Comparison of ENCODE assay signal across 23 mouse cellular contexts in the genomic region with DNA sequence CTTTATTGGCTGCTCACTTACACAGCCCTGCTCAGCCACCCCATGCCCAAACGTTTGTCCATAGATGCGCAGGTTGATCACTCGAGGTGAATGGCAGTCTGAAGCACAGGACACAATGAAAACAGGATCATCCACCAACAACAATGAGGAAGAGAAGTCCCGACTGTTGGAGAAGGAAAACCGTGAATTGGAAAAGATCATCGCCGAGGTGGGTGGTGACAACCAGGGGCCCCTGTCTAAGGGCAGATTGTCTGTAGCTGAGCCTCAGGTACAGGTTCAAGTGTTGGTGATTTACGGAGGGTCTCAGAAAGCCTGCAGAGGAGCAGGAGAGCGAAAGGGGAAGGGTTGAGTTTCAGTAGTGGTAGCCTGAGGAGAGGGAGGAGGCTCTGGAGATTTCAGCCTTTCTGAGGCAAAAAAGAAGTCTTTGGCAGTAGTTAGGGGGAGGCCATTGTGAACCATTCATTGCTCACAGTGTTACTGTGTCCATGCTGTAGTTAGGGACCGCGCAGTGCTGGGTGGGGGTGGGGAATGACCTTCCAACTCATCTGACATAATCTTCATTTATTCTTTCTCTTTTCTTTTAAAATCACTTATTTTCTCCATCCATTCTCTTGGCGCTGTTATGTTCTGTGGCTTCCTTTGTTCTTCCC. TPM values are rescaled to one million over a fixed set of nuclear protein-coding genes. Genes with fewer than 3 reads are reported as not detected.
DNase-seq lines count a peak whose midpoint lies in the region; ATAC-seq and TF ChIP-seq lines count a peak whose summit lies in the region.
"Had no signal": no experiment of that assay in that cellular context is flagged by ENCODE, and none has a peak within 500 bp of the region (broad histone marks: within the 10 kb centered on the region; RNA-seq: fewer than 3 reads in every experiment).

No protein-coding gene starts in this region.

- no peak for TF ChIP-seq CTCF in olfactory bulb, adult 2 months (IDR thresholded peaks at IDR 0.05; ENCODE audit: insufficient read depth, low read depth, low read length)

- 48% methylated on average over 12 of the region's 12 CpGs for WGBS in forebrain, embryonic 15.5 days
- 69% methylated on average over 12 of the region's 12 CpGs for WGBS in midbrain, embryonic 10.5 days
- WGBS in olfactory bulb, adult 2 months: 36% methylated on average over 12 of the region's 12 CpGs

- no peak for TF ChIP-seq POLR2A in olfactory bulb, adult 2 months (IDR thresholded peaks at IDR 0.05; ENCODE audit: insufficient read depth, low read depth, low read length)

- H3K36me3 ChIP-seq in forebrain, embryonic 15.5 days: peaks cover 73% of the 10 kb centered on the region
- H3K36me3 ChIP-seq in midbrain, embryonic 10.5 days: peaks cover 98% of the 10 kb centered on the region

- intact Hi-C loops in heart, postnatal 10 days (cut with DNase I): no loop called here

- H3K27me3 ChIP-seq in forebrain, embryonic 15.5 days: no peaks in the 10 kb centered on the region
- H3K27me3 ChIP-seq in midbrain, embryonic 10.5 days (ENCODE audit: low read depth, poor library complexity, severe bottlenecking): no peaks in the 10 kb centered on the region
- H3K27me3 ChIP-seq: kidney, embryonic 15.5 days; limb, embryonic 13.5 days; Patski had no signal

- no peak overlapping the region for H3K4me2 ChIP-seq in forebrain, embryonic 15.5 days (replicated peaks)
- H3K4me2 ChIP-seq: kidney, embryonic 15.5 days; limb, embryonic 13.5 days had no signal

- no peaks in the 10 kb centered on the region for H3K9me3 ChIP-seq in forebrain, embryonic 15.5 days
- no peaks in the 10 kb centered on the region for H3K9me3 ChIP-seq in midbrain, embryonic 10.5 days (replicated peaks)
- H3K9me3 ChIP-seq: kidney, embryonic 15.5 days; limb, embryonic 13.5 days had no signal

- H3K4me3 ChIP-seq in forebrain, embryonic 15.5 days: no peak overlapping the region
- no peak overlapping the region for H3K4me3 ChIP-seq in midbrain, embryonic 10.5 days
- H3K4me3 ChIP-seq in olfactory bulb, adult 2 months (ENCODE audit: insufficient read depth, low read depth, low read length): no peak overlapping the region
- H3K4me3 ChIP-seq: kidney, embryonic 15.5 days; limb, embryonic 13.5 days had no signal

- ATAC-seq in forebrain, embryonic 15.5 days (replicated peaks): 0 out of 2 replicates have a peak, but pooled peaks have one; percentile 33
- ATAC-seq in erythroid progenitor cell, adult 5-6 weeks (replicated peaks; ENCODE audit: low FRiP score, poor library complexity, severe bottlenecking): no peak
- ATAC-seq: Patski had no signal

- DNase-seq in layer of hippocampus, postnatal 10 days (ENCODE audit: low spot score in 2 of 2): peak; percentile 3 to 9
- no peak for DNase-seq in layer of hippocampus, adult 9-11 months
- DNase-seq in midbrain, embryonic 10.5 days (ENCODE audit: low spot score): no peak
- no peak for DNase-seq in heart, postnatal 10 days
- no peak for DNase-seq in MN1 (ENCODE audit: low spot score)
- DNase-seq: adrenal gland, adult 2 months; B cell, adult 2 months; cerebellum, postnatal 10 days; layer of hippocampus, postnatal 36 days; lung, adult 18-20 months; right cerebral cortex, adult 18-20 months; thymus, adult 18-20 months had no signal

- no peak overlapping the region for H3K9ac ChIP-seq in forebrain, embryonic 15.5 days (replicated peaks)
- H3K9ac ChIP-seq: kidney, embryonic 15.5 days; limb, embryonic 13.5 days had no signal

- 0 out of 2 replicates have a peak, but pooled peaks cover 6% of the 10 kb centered on the region for H3K4me1 ChIP-seq in forebrain, embryonic 15.5 days
- H3K4me1 ChIP-seq in midbrain, embryonic 10.5 days: peaks cover 24% of the 10 kb centered on the region
- peaks cover 43% of the 10 kb centered on the region for H3K4me1 ChIP-seq in olfactory bulb, adult 2 months (ENCODE audit: control insufficient read depth, insufficient read depth, low read length)
- H3K4me1 ChIP-seq: kidney, embryonic 15.5 days; limb, embryonic 13.5 days had no signal

- peak overlapping the region; percentile 77 for H3K27ac ChIP-seq in forebrain, embryonic 15.5 days (replicated peaks)
- H3K27ac ChIP-seq in midbrain, embryonic 10.5 days (replicated peaks): peak overlapping the region; percentile 56
- peak overlapping the region; percentile 89 for H3K27ac ChIP-seq in olfactory bulb, adult 2 months (ENCODE audit: insufficient read depth, low read depth, low read length)
- H3K27ac ChIP-seq: kidney, embryonic 15.5 days; limb, embryonic 13.5 days had no signal

RNA-seq across cellular contexts. Expression of a gene that starts 16.1 kb away (rescaled TPM):
- total RNA-seq in layer of hippocampus, postnatal 10 days (2021): not detected
- not detected in 2 replicates for polyA plus RNA-seq in forebrain, embryonic 15.5 days (2015; fragmentation: Nextera tagmentation; extraction: Ambion mirVana)
- 0.17 TPM in 1 of 2 replicates, not detected in the other for polyA plus RNA-seq in midbrain, embryonic 10.5 days (2016; fragmentation: Nextera tagmentation; extraction: Ambion mirVana)
- not detected in 2 replicates for polyA plus RNA-seq in olfactory bulb, adult 2 months (2012; ENCODE audit: insufficient read depth, insufficient read length, low replicate concordance, missing spikeins)
- not detected in 2 replicates for total RNA-seq in erythroid progenitor cell, adult 5-6 weeks (2015; ENCODE audit: low replicate concordance)
- total RNA-seq in erythroid progenitor cell, adult 5-6 weeks (2017; ENCODE audit: low replicate concordance): not detected in 2 replicates
- total RNA-seq in heart, postnatal 10 days (2021): not detected
- total RNA-seq: adrenal gland, adult 2 months; granulocyte monocyte progenitor cell, adult 5-6 weeks; hematopoietic stem cell, adult 5-6 weeks; layer of hippocampus, postnatal 36 days; megakaryocyte, adult 5-6 weeks had no signal
- polyA plus RNA-seq: adrenal gland, adult 2 months; embryonic facial prominence, embryonic 14.5 days; neural tube, embryonic 11.5 days; Patski had no signal

RNA-seq across cellular contexts. Expression of a gene that starts 25.9 kb away (rescaled TPM):
- not detected for total RNA-seq in layer of hippocampus, postnatal 10 days (2021)
- not detected in 2 replicates for polyA plus RNA-seq in forebrain, embryonic 15.5 days (2015; fragmentation: Nextera tagmentation; extraction: Ambion mirVana)
- not detected in 2 replicates for polyA plus RNA-seq in midbrain, embryonic 10.5 days (2016; fragmentation: Nextera tagmentation; extraction: Ambion mirVana)
- not detected in 2 replicates for polyA plus RNA-seq in olfactory bulb, adult 2 months (2012; ENCODE audit: insufficient read depth, insufficient read length, low replicate concordance, missing spikeins)
- total RNA-seq in erythroid progenitor cell, adult 5-6 weeks (2015; ENCODE audit: low replicate concordance): not detected in 2 replicates
- not detected in 2 replicates for total RNA-seq in erythroid progenitor cell, adult 5-6 weeks (2017; ENCODE audit: low replicate concordance)
- not detected for total RNA-seq in heart, postnatal 10 days (2021)
- total RNA-seq: adrenal gland, adult 2 months; granulocyte monocyte progenitor cell, adult 5-6 weeks; hematopoietic stem cell, adult 5-6 weeks; layer of hippocampus, postnatal 36 days; megakaryocyte, adult 5-6 weeks had no signal
- polyA plus RNA-seq: adrenal gland, adult 2 months; kidney, embryonic 15.5 days; limb, embryonic 13.5 days; neural tube, embryonic 11.5 days; Patski had no signal

RNA-seq across cellular contexts. Expression of a gene that starts 26.4 kb away (rescaled TPM):
- 100 to 1,000 TPM; 594 to 649 TPM for total RNA-seq in layer of hippocampus, postnatal 10 days (2021)
- polyA plus RNA-seq in forebrain, embryonic 15.5 days (2015; fragmentation: Nextera tagmentation; extraction: Ambion mirVana): 50.9 and 53.1 TPM in 2 replicates
- 7.9 and 12.2 TPM in 2 replicates for polyA plus RNA-seq in midbrain, embryonic 10.5 days (2016; fragmentation: Nextera tagmentation; extraction: Ambion mirVana)
- polyA plus RNA-seq in olfactory bulb, adult 2 months (2012; ENCODE audit: insufficient read depth, insufficient read length, low replicate concordance, missing spikeins): 220 and 221 TPM in 2 replicates
- total RNA-seq in erythroid progenitor cell, adult 5-6 weeks (2015; ENCODE audit: low replicate concordance): 3.8 and 11.5 TPM in 2 replicates
- 0.51 and 1.5 TPM in 2 replicates for total RNA-seq in erythroid progenitor cell, adult 5-6 weeks (2017; ENCODE audit: low replicate concordance)
- 10 to 100 TPM; 14.0 to 17.2 TPM for total RNA-seq in heart, postnatal 10 days (2021)

RNA-seq across cellular contexts. Expression of a gene that starts 47.7 kb away (rescaled TPM):
- not detected for total RNA-seq in layer of hippocampus, postnatal 10 days (2021)
- not detected in 2 replicates for polyA plus RNA-seq in forebrain, embryonic 15.5 days (2015; fragmentation: Nextera tagmentation; extraction: Ambion mirVana)
- polyA plus RNA-seq in midbrain, embryonic 10.5 days (2016; fragmentation: Nextera tagmentation; extraction: Ambion mirVana): not detected in 2 replicates
- polyA plus RNA-seq in olfactory bulb, adult 2 months (2012; ENCODE audit: insufficient read depth, insufficient read length, low replicate concordance, missing spikeins): not detected in 2 replicates
- total RNA-seq in erythroid progenitor cell, adult 5-6 weeks (2015; ENCODE audit: low replicate concordance): not detected in 2 replicates
- not detected in 2 replicates for total RNA-seq in erythroid progenitor cell, adult 5-6 weeks (2017; ENCODE audit: low replicate concordance)
- total RNA-seq in heart, postnatal 10 days (2021): not detected
- total RNA-seq: adrenal gland, adult 2 months; granulocyte monocyte progenitor cell, adult 5-6 weeks; hematopoietic stem cell, adult 5-6 weeks; layer of hippocampus, postnatal 36 days; megakaryocyte, adult 5-6 weeks had no signal
- polyA plus RNA-seq: adrenal gland, adult 2 months; embryonic facial prominence, embryonic 14.5 days; kidney, embryonic 15.5 days; limb, embryonic 13.5 days; neural tube, embryonic 11.5 days; Patski had no signal

RNA-seq across cellular contexts. Expression of a gene that starts 49.0 kb away (rescaled TPM):
- 1 to 10 TPM; 3.2 to 4.3 TPM for total RNA-seq in layer of hippocampus, postnatal 10 days (2021)
- 1.9 and 2.4 TPM in 2 replicates for polyA plus RNA-seq in forebrain, embryonic 15.5 days (2015; fragmentation: Nextera tagmentation; extraction: Ambion mirVana)
- polyA plus RNA-seq in midbrain, embryonic 10.5 days (2016; fragmentation: Nextera tagmentation; extraction: Ambion mirVana): 0.10 and 0.15 TPM in 2 replicates
- polyA plus RNA-seq in olfactory bulb, adult 2 months (2012; ENCODE audit: insufficient read depth, insufficient read length, low replicate concordance, missing spikeins): not detected in 2 replicates
- total RNA-seq in erythroid progenitor cell, adult 5-6 weeks (2015; ENCODE audit: low replicate concordance): not detected in 2 replicates
- total RNA-seq in erythroid progenitor cell, adult 5-6 weeks (2017; ENCODE audit: low replicate concordance): not detected in 2 replicates
- total RNA-seq in heart, postnatal 10 days (2021): not detected
- total RNA-seq: adrenal gland, adult 2 months; granulocyte monocyte progenitor cell, adult 5-6 weeks; hematopoietic stem cell, adult 5-6 weeks; megakaryocyte, adult 5-6 weeks had no signal
- polyA plus RNA-seq: adrenal gland, adult 2 months had no signal

Comparison
In these comparisons a context has a peak if more than half of its experiments do, and no peak if none do; other contexts are left out.
1. DNase-seq: peak in layer of hippocampus, postnatal 10 days (2 of 2); none in layer of hippocampus, adult 9-11 months (single experiment), midbrain, embryonic 10.5 days (single experiment), heart, postnatal 10 days (0 of 2) and MN1 (single experiment).
2. RNA of a gene that starts 26.4 kb away (total RNA-seq): 594 to 649 TPM in layer of hippocampus, postnatal 10 days; 14.0 to 17.2 TPM in heart, postnatal 10 days and 0.51 to 11.5 TPM in erythroid progenitor cell, adult 5-6 weeks; every median in the first group is over 10 times any median in the second.
3. Peak in every context shown above with its lines, with median percentiles within 50 percentile points of each other: H3K27ac ChIP-seq.